Mouse (Mus musculus) spleen, postnatal 36 days (tissue): ENCODE results near the gene Pgap3.

ENCODE experiments used
- DNase-seq, 2 experiments: peaks; one replicate each; pipeline ENCODE4 v3.0.0; 2022; ENCODE audit warnings: low spot score in 2 of 2, mixed read lengths in 1 of 2

The Pgap3 gene

GRCm38 (mm10) chr11:98400161-98400726 is at the start of gene Pgap3:
Gene Pgap3, minus strand, starts transcription at chr11:98400490.
- DNase-seq: peak; percentile 87 to 89

- no peak for DNase-seq
Observed at GRCm38 (mm10) chr11:98449419-98449818, 49.1 kb upstream of the Pgap3 start.

GRCm38 (mm10) chr11:98448191-98448790 is 48.0 kb upstream of the Pgap3 start:
- DNase-seq: peak in 1 of 2 experiments; percentile 24

- DNase-seq: no peak
Observed at GRCm38 (mm10) chr11:98447475-98447834, 47.2 kb upstream of the Pgap3 start.

GRCm38 (mm10) chr11:98446562-98447474 is 46.5 kb upstream of the Pgap3 start:
- DNase-seq: no peak

- no peak for DNase-seq
Observed at GRCm38 (mm10) chr11:98446213-98446561, 45.9 kb upstream of the Pgap3 start, which contains the start of gene Grb7. Gene Grb7, plus strand, starts transcription at chr11:98446394.

GRCm38 (mm10) chr11:98445679-98446078 is 45.4 kb upstream of the Pgap3 start:
- no peak for DNase-seq

GRCm38 (mm10) chr11:98445238-98445637 is 44.9 kb upstream of the Pgap3 start:
- DNase-seq: no peak

- DNase-seq: no peak
Observed at GRCm38 (mm10) chr11:98443688-98444087, 43.4 kb upstream of the Pgap3 start.

GRCm38 (mm10) chr11:98438331-98439158 is 38.3 kb upstream of the Pgap3 start, which contains the start of gene Mien1:
Gene Mien1, minus strand, starts transcription at chr11:98438991.
- peak; percentile 88 for DNase-seq

GRCm38 (mm10) chr11:98437441-98437840 is 37.2 kb upstream of the Pgap3 start:
- no peak for DNase-seq

GRCm38 (mm10) chr11:98435723-98436122 is 35.4 kb upstream of the Pgap3 start:
- DNase-seq: no peak

- DNase-seq: no peak
Observed at GRCm38 (mm10) chr11:98431743-98432502, 31.6 kb upstream of the Pgap3 start.

GRCm38 (mm10) chr11:98428436-98428835 is 28.1 kb upstream of the Pgap3 start:
- DNase-seq: no peak

- no peak for DNase-seq
Observed at GRCm38 (mm10) chr11:98426592-98426991, 26.3 kb upstream of the Pgap3 start.

GRCm38 (mm10) chr11:98418939-98419547 is 18.8 kb upstream of the Pgap3 start:
- no peak for DNase-seq

GRCm38 (mm10) chr11:98418273-98418672 is 18.0 kb upstream of the Pgap3 start:
- no peak for DNase-seq

- DNase-seq: no peak
Observed at GRCm38 (mm10) chr11:98417074-98417473, 16.8 kb upstream of the Pgap3 start.

- DNase-seq: no peak
Observed at GRCm38 (mm10) chr11:98414162-98414561, 13.9 kb upstream of the Pgap3 start.

GRCm38 (mm10) chr11:98413731-98414130 is 13.4 kb upstream of the Pgap3 start:
- no peak for DNase-seq
